Mouse (Mus musculus): ENCODE data around the gene B3galt6. TPM values are rescaled to one million over a fixed set of nuclear protein-coding genes. Genes with fewer than 3 reads are reported as not detected.

Gene B3galt6
- total RNA-seq (2023) = 2.8 TPM

GRCm38 (mm10) chr4:155992241-155992905 lies at the start of gene B3galt6, which contains the start of gene Sdf4:
TSS of gene B3galt6 (minus strand) at chr4:155992649.
TSS of gene Sdf4 (plus strand) at chr4:155992872.

GRCm38 (mm10) chr4:156026013-156026412 lies 33.6 kb upstream of the B3galt6 start, which contains the start of gene Tnfrsf18:
TSS of gene Tnfrsf18 (plus strand) at chr4:156026164.

GRCm38 (mm10) chr4:156013637-156014036 lies 21.2 kb upstream of the B3galt6 start, which contains the start of gene Tnfrsf4:
TSS of gene Tnfrsf4 (plus strand) at chr4:156013843.

GRCm38 (mm10) chr4:155962167-155962971 lies 30.1 kb downstream of the B3galt6 start, which contains the start of gene C1qtnf12:
TSS of gene C1qtnf12 (plus strand) at chr4:155962318.

GRCm38 (mm10) chr4:155943534-155944249 lies 48.8 kb downstream of the B3galt6 start, which contains the start of gene Ube2j2:
TSS of gene Ube2j2 (plus strand) at chr4:155943831.

Other genes with a start within 250 kb of the B3galt6 start
- gene Atad3a, start 231.6 kb downstream of the B3galt6 start, total RNA-seq (2023) = 54.1 TPM
- gene Vwa1, start 218.0 kb downstream of the B3galt6 start, total RNA-seq (2023) = not detected
- not detected for gene Tmem88b, start 206.8 kb downstream of the B3galt6 start, total RNA-seq (2023)
- gene Ankrd65, start 202.2 kb downstream of the B3galt6 start, total RNA-seq (2023) = not detected
- gene Mrpl20, start 189.8 kb downstream of the B3galt6 start, total RNA-seq (2023) = 42.1 TPM
- gene Ccnl2, start 180.2 kb downstream of the B3galt6 start, total RNA-seq (2023) = 224 TPM
- gene Aurkaip1, start 161.4 kb downstream of the B3galt6 start, total RNA-seq (2023) = 77.3 TPM
- gene Mxra8, start 153.0 kb downstream of the B3galt6 start, total RNA-seq (2023) = 2.2 TPM
- gene Dvl1, start 145.2 kb downstream of the B3galt6 start, total RNA-seq (2023) = 65.7 TPM
- 1.3 TPM for gene Tas1r3, start 129.3 kb downstream of the B3galt6 start, total RNA-seq (2023)
- 16.1 TPM for gene Cptp, start 123.2 kb downstream of the B3galt6 start, total RNA-seq (2023)
- 63.0 TPM for gene Ints11, start 123.1 kb downstream of the B3galt6 start, total RNA-seq (2023)
- gene Pusl1, start 100.9 kb downstream of the B3galt6 start, total RNA-seq (2023) = 46.0 TPM
- gene Acap3, start 100.8 kb downstream of the B3galt6 start, total RNA-seq (2023) = 48.0 TPM
- gene Ube2j2, start 48.8 kb downstream of the B3galt6 start, total RNA-seq (2023) = 114 TPM
- 3.1 TPM for gene C1qtnf12, start 30.3 kb downstream of the B3galt6 start, total RNA-seq (2023)
- 167 TPM for gene Sdf4, start 223 bp upstream of the B3galt6 start, total RNA-seq (2023)
- gene Tnfrsf4, start 21.2 kb upstream of the B3galt6 start, total RNA-seq (2023) = 15.7 TPM
- gene Tnfrsf18, start 33.5 kb upstream of the B3galt6 start, total RNA-seq (2023) = 28.4 TPM
- gene Ttll10, start 66.8 kb upstream of the B3galt6 start, total RNA-seq (2023) = not detected
- 47.3 TPM for gene 9430015G10Rik, start 117.3 kb upstream of the B3galt6 start, total RNA-seq (2023)
- gene Rnf223, start 137.9 kb upstream of the B3galt6 start, total RNA-seq (2023) = 1.4 TPM
- 5.8 TPM for gene Agrn, start 204.8 kb upstream of the B3galt6 start, total RNA-seq (2023)
- gene Isg15, start 208.2 kb upstream of the B3galt6 start, total RNA-seq (2023) = 14.4 TPM
- 10.8 TPM for gene AW011738, start 210.7 kb upstream of the B3galt6 start, total RNA-seq (2023)
- 0.43 TPM for gene Perm1, start 223.2 kb upstream of the B3galt6 start, total RNA-seq (2023)
- gene Plekhn1, start 242.2 kb upstream of the B3galt6 start, total RNA-seq (2023) = 46.5 TPM
- gene Noc2l, start 243.4 kb upstream of the B3galt6 start, total RNA-seq (2023) = 99.1 TPM